Comparison of ENCODE assay signal across 8 mouse cellular contexts in the genomic region with DNA sequence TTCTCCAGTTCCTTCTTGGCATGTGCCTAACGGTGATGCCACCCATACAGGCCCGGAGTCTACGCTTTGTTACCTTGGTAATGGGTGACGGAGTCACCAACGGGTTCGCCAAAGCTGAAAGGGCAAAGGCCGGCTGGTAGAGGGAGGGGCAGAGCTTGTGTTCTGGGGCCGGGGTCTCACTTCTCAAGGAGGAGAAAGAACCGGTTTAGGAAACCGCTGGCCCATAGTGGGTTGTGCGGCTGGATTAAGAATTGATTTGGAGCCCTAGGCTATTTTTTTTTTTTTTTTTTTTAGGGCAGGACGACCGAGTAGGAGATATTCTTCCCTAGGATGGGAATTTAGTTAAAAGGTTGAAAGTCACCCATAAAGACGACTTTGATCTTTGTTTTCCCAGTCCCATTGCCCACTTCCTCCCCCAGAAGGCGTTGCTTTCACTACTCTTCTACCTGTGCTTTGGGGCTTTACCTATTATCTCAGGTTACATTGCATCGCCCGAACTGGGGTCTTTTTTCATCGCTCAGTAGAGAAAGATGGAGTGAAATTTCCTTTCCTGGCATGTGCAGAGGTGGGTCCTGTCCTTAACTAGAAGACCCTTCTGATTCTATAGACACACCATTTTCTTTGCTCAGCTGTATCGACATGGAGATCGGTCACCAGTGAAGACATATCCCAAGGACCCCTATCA. TPM values are rescaled to one million over a fixed set of nuclear protein-coding genes. Genes with fewer than 3 reads are reported as not detected.
DNase-seq lines count a peak whose midpoint lies in the region; ATAC-seq and TF ChIP-seq lines count a peak whose summit lies in the region.

No protein-coding gene starts in this region.

- TF ChIP-seq CTCF in G1E (IDR thresholded peaks at IDR 0.05; ENCODE audit: low read depth, low read length) = no peak
- no peak for TF ChIP-seq CTCF in forebrain, postnatal 0 days (IDR thresholded peaks at IDR 0.05; ENCODE audit: low read depth)

- peaks cover 15% of the 10 kb centered on the region for H3K4me1 ChIP-seq in heart, embryonic 15.5 days (replicated peaks)
- H3K4me1 ChIP-seq in G1E (ENCODE audit: insufficient read depth, low read depth, low read length) = peaks cover 22% of the 10 kb centered on the region
- H3K4me1 ChIP-seq in forebrain, postnatal 0 days (ENCODE audit: insufficient read depth) = peaks cover 15% of the 10 kb centered on the region

- 12% methylated on average over 20 of the region's 20 CpGs for WGBS in heart, embryonic 15.5 days
- 15% methylated on average over 20 of the region's 20 CpGs for WGBS in forebrain, postnatal 0 days
- WGBS in macrophage (ENCODE audit: missing documents) = 16% methylated on average over 19 of the region's 20 CpGs

- H3K4me3 ChIP-seq in heart, embryonic 15.5 days = peak overlapping the region; percentile 63
- H3K4me3 ChIP-seq in G1E (ENCODE audit: low read depth, low read length) = peak overlapping the region; percentile 76
- H3K4me3 ChIP-seq in forebrain, postnatal 0 days (ENCODE audit: low read depth, low read length) = peak overlapping the region; percentile 59
- H3K4me3 ChIP-seq in macrophage (ENCODE audit: inconsistent target) = peak overlapping the region; percentile 94

- H3K27me3 ChIP-seq in heart, embryonic 15.5 days = no peaks in the 10 kb centered on the region
- H3K27me3 ChIP-seq in G1E (ENCODE audit: insufficient read depth, low read length) = no peaks in the 10 kb centered on the region
- H3K27me3 ChIP-seq in forebrain, postnatal 0 days (ENCODE audit: insufficient read depth, low read length) = no peaks in the 10 kb centered on the region

- peak overlapping the region; percentile 96 for H3K27ac ChIP-seq in heart, embryonic 15.5 days
- peak overlapping the region; percentile 86 for H3K27ac ChIP-seq in forebrain, postnatal 0 days (ENCODE audit: low read depth, low read length)
- H3K27ac ChIP-seq in macrophage = peak overlapping the region; percentile 97

- peaks cover 27% of the 10 kb centered on the region for H3K36me3 ChIP-seq in heart, embryonic 15.5 days
- H3K36me3 ChIP-seq in G1E (replicated peaks) (peaks cover 40% of the 10 kb centered on the region), macrophage (ENCODE audit: inconsistent target) (peaks cover 9% of the 10 kb centered on the region)
- peaks cover 28% of the 10 kb centered on the region for H3K36me3 ChIP-seq in forebrain, postnatal 0 days (ENCODE audit: insufficient read depth)

- H3K9ac ChIP-seq in heart, embryonic 15.5 days = peak overlapping the region; percentile 71
- peak overlapping the region; percentile 74 for H3K9ac ChIP-seq in forebrain, postnatal 0 days

- H3K9me3 ChIP-seq in heart, embryonic 15.5 days (replicated peaks) = no peaks in the 10 kb centered on the region
- H3K9me3 ChIP-seq in G1E (replicated peaks) = no peaks in the 10 kb centered on the region
- no peaks in the 10 kb centered on the region for H3K9me3 ChIP-seq in forebrain, postnatal 0 days (ENCODE audit: low read length)

- H3K4me2 ChIP-seq in heart, embryonic 15.5 days = peak overlapping the region; percentile 61
- peak overlapping the region; percentile 66 for H3K4me2 ChIP-seq in forebrain, postnatal 0 days (ENCODE audit: low read depth)

- DNase-seq in heart, postnatal 10 days = no peak
- DNase-seq in G1E (ENCODE audit: low spot score) = no peak
- DNase-seq in forebrain, postnatal 0 days = no peak
- no peak for DNase-seq in spleen, postnatal 4 days (ENCODE audit: low spot score in 2 of 2)
- DNase-seq in gastrocnemius, postnatal 4 days (ENCODE audit: low spot score in 2 of 2) = no peak

- ATAC-seq in heart, embryonic 15.5 days (replicated peaks; ENCODE audit: insufficient number of reproducible peaks, insufficient read depth, low FRiP score, low read depth) = no peak
- ATAC-seq in G1E (ENCODE audit: extremely low read depth, insufficient number of reproducible peaks, low FRiP score, poor library complexity, severe bottlenecking) = no peak
- ATAC-seq in forebrain, postnatal 0 days = peak; percentile 60; the same call in 1 of the 2 replicates
- no peak; the same call in 1 of the 2 replicates for ATAC-seq in megakaryocyte-erythroid progenitor cell, adult 5-6 weeks (replicated peaks; ENCODE audit: low FRiP score, low TSS enrichment, poor library complexity, severe bottlenecking)

- intact Hi-C loops in heart, postnatal 10 days (cut with DNase I) = loop anchor here (5.0 kb wide), 1 partner anchor 131 kb away; the partner anchor contains the start of gene Slc39a13

- H3K79me2 ChIP-seq in macrophage (ENCODE audit: inconsistent target) = peaks cover 30% of the 10 kb centered on the region

RNA-seq across cellular contexts. Expression of gene Acp2, which starts 0.4 kb away (rescaled TPM):
- polyA plus RNA-seq in heart, embryonic 15.5 days (2015; fragmentation: Nextera tagmentation; extraction: Ambion mirVana) = 15.2 and 17.1 TPM in 2 replicates
- total RNA-seq in heart, postnatal 10 days (2021) = 10 to 100 TPM; 19.1 to 23.8 TPM
- total RNA-seq in G1E (2014; fragmentation: Nextera tagmentation) = 19.5 and 21.1 TPM in 2 replicates
- 9.6 and 17.2 TPM in 2 replicates for total RNA-seq in G1E (2017)
- polyA plus RNA-seq in G1E (2012) = 4.0 and 5.3 TPM in 2 replicates
- total RNA-seq in forebrain, postnatal 0 days (2014; rRNA removed) = 32.9 and 39.4 TPM in 2 replicates
- 24.4 and 32.2 TPM in 2 replicates for polyA plus RNA-seq in forebrain, postnatal 0 days (2015; fragmentation: Nextera tagmentation; extraction: Ambion mirVana)
- 100 to 1,000 TPM; 111 to 486 (median 266) TPM for total RNA-seq in macrophage (2018; cell fraction: chromatin; rRNA removed)
- 100 to 1,000 TPM; 147 to 636 (median 314) TPM for total RNA-seq in macrophage (2018; cell fraction: cytosol; rRNA removed)
- 100 to 1,000 TPM; 190 to 882 (median 476) TPM for total RNA-seq in macrophage (2018; cell fraction: nucleus; rRNA removed)
- polyA plus RNA-seq in macrophage (2018) = 154 to 178 TPM (median 169 TPM) in 3 replicates
- total RNA-seq in megakaryocyte-erythroid progenitor cell, adult 5-6 weeks (2014; fragmentation: Nextera tagmentation) = 10.9 and 11.4 TPM in 2 replicates
- 8.8 and 21.9 TPM in 2 replicates for total RNA-seq in megakaryocyte-erythroid progenitor cell, adult 5-6 weeks (2017)
- 10 to 100 TPM; 19.5 to 21.8 TPM for total RNA-seq in gastrocnemius, postnatal 4 days (2021)

RNA-seq across cellular contexts. Expression of gene Nr1h3, which starts 0.5 kb away (rescaled TPM):
- polyA plus RNA-seq in heart, embryonic 15.5 days (2015; fragmentation: Nextera tagmentation; extraction: Ambion mirVana) = 3.5 and 4.1 TPM in 2 replicates
- 1 to 10 TPM; 3.9 to 7.6 TPM for total RNA-seq in heart, postnatal 10 days (2021)
- total RNA-seq in G1E (2014; fragmentation: Nextera tagmentation) (not detected in 2 replicates), G1E (2017) (0.38 and 0.52 TPM in 2 replicates)
- polyA plus RNA-seq in G1E (2012) (0.18 and 0.27 TPM in 2 replicates), macrophage (2018) (28.4 to 67.5 TPM (median 35.9 TPM) in 3 replicates)
- 1.5 and 3.4 TPM in 2 replicates for total RNA-seq in forebrain, postnatal 0 days (2014; rRNA removed)
- polyA plus RNA-seq in forebrain, postnatal 0 days (2015; fragmentation: Nextera tagmentation; extraction: Ambion mirVana) = 1.6 and 1.8 TPM in 2 replicates
- total RNA-seq in macrophage (2018; cell fraction: chromatin; rRNA removed) = 100 to 1,000 TPM in 17 of 26 experiments, 10 to 100 TPM in 9; 44.8 to 435 (median 167) TPM
- total RNA-seq in macrophage (2018; cell fraction: cytosol; rRNA removed) = 100 to 1,000 TPM in 10 of 26 experiments, 10 to 100 TPM in 16; 22.6 to 126 (median 60.1) TPM
- total RNA-seq in macrophage (2018; cell fraction: nucleus; rRNA removed) = 100 to 1,000 TPM in 11 of 26 experiments, 10 to 100 TPM in 15; 27.3 to 217 (median 80.8) TPM
- total RNA-seq in megakaryocyte-erythroid progenitor cell, adult 5-6 weeks (2014; fragmentation: Nextera tagmentation) = 1.5 TPM in 1 of 2 replicates, not detected in the other
- not detected in 2 replicates for total RNA-seq in megakaryocyte-erythroid progenitor cell, adult 5-6 weeks (2017)
- total RNA-seq in gastrocnemius, postnatal 4 days (2021) = 1 to 10 TPM; 2.4 to 4.5 TPM

RNA-seq across cellular contexts. Expression of gene Madd, which starts 19.5 kb away (rescaled TPM):
- polyA plus RNA-seq in heart, embryonic 15.5 days (2015; fragmentation: Nextera tagmentation; extraction: Ambion mirVana) = 4.1 and 7.0 TPM in 2 replicates
- 1 to 10 TPM; 5.2 to 6.3 TPM for total RNA-seq in heart, postnatal 10 days (2021)
- total RNA-seq in G1E (2014; fragmentation: Nextera tagmentation) = 26.7 and 33.2 TPM in 2 replicates
- total RNA-seq in G1E (2017) = 18.0 and 22.5 TPM in 2 replicates
- polyA plus RNA-seq in G1E (2012) = 8.2 and 10.4 TPM in 2 replicates
- 48.9 and 50.0 TPM in 2 replicates for total RNA-seq in forebrain, postnatal 0 days (2014; rRNA removed)
- 20.4 and 28.5 TPM in 2 replicates for polyA plus RNA-seq in forebrain, postnatal 0 days (2015; fragmentation: Nextera tagmentation; extraction: Ambion mirVana)
- 100 to 1,000 TPM in 25 of 26 experiments, 10 to 100 TPM in 1; 89.2 to 720 (median 405) TPM for total RNA-seq in macrophage (2018; cell fraction: chromatin; rRNA removed)
- 10 to 100 TPM; 18.5 to 84.2 (median 43.3) TPM for total RNA-seq in macrophage (2018; cell fraction: cytosol; rRNA removed)
- 100 to 1,000 TPM in 20 of 26 experiments, 10 to 100 TPM in 6; 49.5 to 250 (median 171) TPM for total RNA-seq in macrophage (2018; cell fraction: nucleus; rRNA removed)
- 26.3 to 50.4 TPM (median 31.9 TPM) in 3 replicates for polyA plus RNA-seq in macrophage (2018)
- total RNA-seq in megakaryocyte-erythroid progenitor cell, adult 5-6 weeks (2014; fragmentation: Nextera tagmentation) = 35.5 and 48.2 TPM in 2 replicates
- total RNA-seq in megakaryocyte-erythroid progenitor cell, adult 5-6 weeks (2017) = 21.9 and 26.1 TPM in 2 replicates
- 10 to 100 TPM in 1 of 2 experiments, 1 to 10 TPM in 1; 8.9 to 11.4 TPM for total RNA-seq in gastrocnemius, postnatal 4 days (2021)

RNA-seq across cellular contexts. Expression of gene Ddb2, which starts 33.7 kb away (rescaled TPM):
- polyA plus RNA-seq in heart, embryonic 15.5 days (2015; fragmentation: Nextera tagmentation; extraction: Ambion mirVana) = 8.4 and 11.3 TPM in 2 replicates
- total RNA-seq in heart, postnatal 10 days (2021) = 1 to 10 TPM; 5.4 to 6.7 TPM
- total RNA-seq in G1E (2014; fragmentation: Nextera tagmentation) = 12.9 and 18.7 TPM in 2 replicates
- total RNA-seq in G1E (2017) = 15.2 and 18.5 TPM in 2 replicates
- polyA plus RNA-seq in G1E (2012) = 1.3 and 1.5 TPM in 2 replicates
- 11.2 and 12.9 TPM in 2 replicates for total RNA-seq in forebrain, postnatal 0 days (2014; rRNA removed)
- polyA plus RNA-seq in forebrain, postnatal 0 days (2015; fragmentation: Nextera tagmentation; extraction: Ambion mirVana) = 10.0 and 10.2 TPM in 2 replicates
- total RNA-seq in macrophage (2018; cell fraction: chromatin; rRNA removed) = 10 to 100 TPM; 13.6 to 38.1 (median 23.1) TPM
- 1 to 10 TPM; 1.2 to 3.3 (median 1.8) TPM for total RNA-seq in macrophage (2018; cell fraction: cytosol; rRNA removed)
- total RNA-seq in macrophage (2018; cell fraction: nucleus; rRNA removed) = 10 to 100 TPM in 22 of 26 experiments, 1 to 10 TPM in 4; 6.4 to 33.6 (median 17.4) TPM
- 1.8 to 5.3 TPM (median 5.2 TPM) in 3 replicates for polyA plus RNA-seq in macrophage (2018)
- total RNA-seq in megakaryocyte-erythroid progenitor cell, adult 5-6 weeks (2014; fragmentation: Nextera tagmentation) = 16.9 and 32.3 TPM in 2 replicates
- total RNA-seq in megakaryocyte-erythroid progenitor cell, adult 5-6 weeks (2017) = 7.8 and 10.3 TPM in 2 replicates
- 1 to 10 TPM; 6.8 to 9.5 TPM for total RNA-seq in gastrocnemius, postnatal 4 days (2021)

RNA-seq across cellular contexts. Expression of gene Pacsin3, which starts 52.6 kb away (rescaled TPM):
- polyA plus RNA-seq in heart, embryonic 15.5 days (2015; fragmentation: Nextera tagmentation; extraction: Ambion mirVana) = 47.6 and 52.8 TPM in 2 replicates
- 100 to 1,000 TPM; 102 to 119 TPM for total RNA-seq in heart, postnatal 10 days (2021)
- not detected in 2 replicates for total RNA-seq in G1E (2014; fragmentation: Nextera tagmentation)
- 0.33 and 0.35 TPM in 2 replicates for total RNA-seq in G1E (2017)
- polyA plus RNA-seq in G1E (2012) = 0.16 and 0.44 TPM in 2 replicates
- 20.5 and 21.6 TPM in 2 replicates for total RNA-seq in forebrain, postnatal 0 days (2014; rRNA removed)
- polyA plus RNA-seq in forebrain, postnatal 0 days (2015; fragmentation: Nextera tagmentation; extraction: Ambion mirVana) = 18.6 and 22.8 TPM in 2 replicates
- 10 to 100 TPM in 1 of 26 experiments, 1 to 10 TPM in 9, under 1 TPM in 4, not detected in 12; 0.43 to 12.8 (median 2.0) TPM for total RNA-seq in macrophage (2018; cell fraction: chromatin; rRNA removed)
- total RNA-seq in macrophage (2018; cell fraction: cytosol; rRNA removed) = 1 to 10 TPM in 5 of 26 experiments, under 1 TPM in 15, not detected in 6; 0.07 to 2.4 (median 0.70) TPM
- 1 to 10 TPM in 7 of 26 experiments, under 1 TPM in 6, not detected in 13; 0.25 to 5.5 (median 1.2) TPM for total RNA-seq in macrophage (2018; cell fraction: nucleus; rRNA removed)
- polyA plus RNA-seq in macrophage (2018) = 0.36 to 0.87 TPM (median 0.65 TPM) in 3 replicates
- 0.25 TPM in 1 of 2 replicates, not detected in the other for total RNA-seq in megakaryocyte-erythroid progenitor cell, adult 5-6 weeks (2014; fragmentation: Nextera tagmentation)
- total RNA-seq in megakaryocyte-erythroid progenitor cell, adult 5-6 weeks (2017) = not detected in 2 replicates
- 100 to 1,000 TPM; 297 to 321 TPM for total RNA-seq in gastrocnemius, postnatal 4 days (2021)
